Mouse (Mus musculus) limb, embryonic 13.5 days (tissue): ENCODE data around the gene Maco1. TPM values are rescaled to one million over a fixed set of nuclear protein-coding genes. Genes with fewer than 3 reads are reported as not detected.

Source experiments
- ATAC-seq: fragments of 200-750 bp; cut with Nextera tagmentation; 2 replicates; pipeline ENCODE4 v1.8.0; 2017; ENCODE audit warnings: low read depth, moderate number of reproducible peaks, moderate TSS enrichment; ENCODE audit not compliant: low FRiP score
- H3K27ac ChIP-seq: fragments of 300-500 bp; sonication (generic); 2 replicates; pipeline ENCODE4 v1.5.1; 2015; ENCODE audit warnings: inconsistent platforms, mild to moderate bottlenecking, moderate library complexity
- H3K27me3 ChIP-seq: fragments of 300-500 bp; sonication (generic); 2 replicates; pipeline ENCODE4 v1.6.1; 2015; ENCODE audit warnings: mild to moderate bottlenecking, inconsistent platforms
- H3K36me3 ChIP-seq: fragments of 300-500 bp; sonication (generic); 2 replicates; pipeline ENCODE4 v1.6.1; 2015; ENCODE audit warnings: inconsistent platforms, mild to moderate bottlenecking, moderate library complexity
- H3K4me1 ChIP-seq: fragments of 300-500 bp; sonication (generic); 2 replicates; pipeline ENCODE4 v1.6.1; 2015; ENCODE audit warnings: inconsistent platforms
- H3K4me2 ChIP-seq: fragments of 300-500 bp; sonication (generic); replicated peaks from 2 replicates; pipeline ENCODE4 v1.6.1; 2015; ENCODE audit warnings: inconsistent platforms, mild to moderate bottlenecking, moderate library complexity
- H3K4me3 ChIP-seq: fragments of 300-500 bp; sonication (generic); 2 replicates; pipeline ENCODE4 v1.5.1; 2015; ENCODE audit warnings: moderate library complexity, mild to moderate bottlenecking, inconsistent platforms
- H3K9ac ChIP-seq: fragments of 300-500 bp; sonication (generic); 2 replicates; pipeline ENCODE4 v1.6.1; 2015; ENCODE audit warnings: mild to moderate bottlenecking, inconsistent platforms
- H3K9me3 ChIP-seq: fragments of 300-500 bp; sonication (generic); 2 replicates; pipeline ENCODE4 v1.6.1; 2016; ENCODE audit warnings: inconsistent platforms
- WGBS: fragments of 180-500 bp; shearing (Covaris S2); methylation state at CpG from one replicate; pipeline ENCODE4 v1.1.7; 2015; 5-methylcytosine and 5-hydroxymethylcytosine counted together
- polyA plus RNA-seq: library from polyadenylated mRNA; unstranded; fragments of >200 nt; fragmentation: Nextera tagmentation; extraction: Ambion mirVana; gene quantifications from 2 replicates; pipeline ENCODE4 v1.2.1, GENCODE M21; 2015

The Maco1 gene
- polyA plus RNA-seq, 1 experiment from 2014 or later = 57.9 TPM

- Histone ChIP-seq H3K4me3 (no peak overlapping the region), H3K27me3 (no peaks in the 10 kb centered on the region), H3K27ac (no peak overlapping the region), H3K4me2 (no peak overlapping the region), H3K36me3 (peaks cover 38% of the 10 kb centered on the region), H3K9me3 (no peaks in the 10 kb centered on the region), H3K4me1 (peaks cover 68% of the 10 kb centered on the region), H3K9ac (no peak overlapping the region)
- whole genome bisulfite sequencing = 52% methylated on average over 11 of the region's 11 CpGs
- ATAC-seq = no peak
Measured at GRCm38 (mm10) chr4:134752911-134753426, 100.2 kb downstream of the Maco1 start.

Other genes starting within 250 kb of the Maco1 start
- gene Man1c1, start 149.1 kb downstream of the Maco1 start, polyA plus RNA-seq = 2.9 and 3.5 TPM in 2 replicates
- 22.0 and 24.5 TPM in 2 replicates for gene Ldlrap1, start 85.3 kb downstream of the Maco1 start, polyA plus RNA-seq
- gene Rhd, start 11.2 kb upstream of the Maco1 start, polyA plus RNA-seq = 2.9 and 5.5 TPM in 2 replicates
- 187 and 193 TPM in 2 replicates for gene Tmem50a, start 61.7 kb upstream of the Maco1 start, polyA plus RNA-seq
- 523 and 552 TPM in 2 replicates for gene Rsrp1, start 70.2 kb upstream of the Maco1 start, polyA plus RNA-seq
- gene Syf2, start 77.6 kb upstream of the Maco1 start, polyA plus RNA-seq = 73.4 and 75.5 TPM in 2 replicates